19 mouse cellular contexts compared by ENCODE assay signal in genomic region chr4:62485450-62486161, GRCm38 (mm10). TPM values are rescaled to one million over a fixed set of nuclear protein-coding genes. Genes with fewer than 3 reads are reported as not detected.
DNase-seq lines count a peak whose midpoint lies in the region; ATAC-seq and TF ChIP-seq lines count a peak whose summit lies in the region.
"Had no signal": no experiment of that assay in that cellular context is flagged by ENCODE, and none has a peak within 500 bp of the region (broad histone marks: within the 10 kb centered on the region; RNA-seq: fewer than 3 reads in every experiment).

No protein-coding gene starts in this region.

- no peaks in the 10 kb centered on the region for H3K4me1 ChIP-seq in kidney, embryonic 14.5 days (ENCODE audit: control insufficient read depth, insufficient read depth, low read length)
- peaks cover 19% of the 10 kb centered on the region for H3K4me1 ChIP-seq in liver, embryonic 16.5 days (ENCODE audit: control insufficient read depth, low read depth, low read length)
- peaks cover 12% of the 10 kb centered on the region; the same call in 1 of the 2 replicates for H3K4me1 ChIP-seq in small intestine, adult 2 months (ENCODE audit: control insufficient read depth, insufficient read depth, insufficient read length, low read length)
- H3K4me1 ChIP-seq: midbrain, embryonic 15.5 days had no signal

- no peak overlapping the region for H3K27ac ChIP-seq in kidney, embryonic 14.5 days (ENCODE audit: low read depth, low read length)
- H3K27ac ChIP-seq in liver, embryonic 16.5 days (ENCODE audit: low read length), result peak overlapping the region; percentile 26; the same call in 1 of the 2 replicates
- H3K27ac ChIP-seq in small intestine, adult 2 months (ENCODE audit: insufficient read depth, low read depth, low read length), result peak overlapping the region; percentile 61
- H3K27ac ChIP-seq: embryonic facial prominence, embryonic 12.5 days; kidney, postnatal 0 days; left cerebral cortex, adult 2 months; midbrain, embryonic 15.5 days had no signal

- no peaks in the 10 kb centered on the region for H3K9me3 ChIP-seq in kidney, embryonic 14.5 days (ENCODE audit: control insufficient read depth, low read length)
- H3K9me3 ChIP-seq in liver, embryonic 16.5 days (replicated peaks; ENCODE audit: control insufficient read depth, low read length), result no peaks in the 10 kb centered on the region
- H3K9me3 ChIP-seq: embryonic facial prominence, embryonic 12.5 days; midbrain, embryonic 15.5 days had no signal

- no peak for TF ChIP-seq CTCF in small intestine, adult 2 months (IDR thresholded peaks at IDR 0.05; ENCODE audit: extremely low read depth, insufficient read length, insufficient replicate concordance, low read depth, low read length)

- H3K9ac ChIP-seq in kidney, embryonic 14.5 days (ENCODE audit: low read depth, low read length), result no peak overlapping the region
- no peak overlapping the region for H3K9ac ChIP-seq in liver, embryonic 16.5 days (ENCODE audit: low read depth, low read length)
- H3K9ac ChIP-seq: embryonic facial prominence, embryonic 12.5 days; midbrain, embryonic 15.5 days had no signal

- no peak overlapping the region for H3K4me2 ChIP-seq in kidney, embryonic 14.5 days (replicated peaks; ENCODE audit: low read depth, low read length)
- peak overlapping the region; percentile 18; the same call in 1 of the 2 replicates for H3K4me2 ChIP-seq in liver, embryonic 16.5 days (ENCODE audit: low read depth, low read length)
- H3K4me2 ChIP-seq: embryonic facial prominence, embryonic 12.5 days; midbrain, embryonic 15.5 days had no signal

- no peaks in the 10 kb centered on the region for H3K27me3 ChIP-seq in kidney, embryonic 14.5 days (ENCODE audit: control insufficient read depth, insufficient read depth, low read length)
- peaks cover 19% of the 10 kb centered on the region for H3K27me3 ChIP-seq in liver, embryonic 16.5 days (ENCODE audit: control insufficient read depth, insufficient read depth, low read depth, low read length)
- no peaks in the 10 kb centered on the region for H3K27me3 ChIP-seq in small intestine, adult 2 months (ENCODE audit: control insufficient read depth, insufficient read depth, low read length)
- H3K27me3 ChIP-seq: CH12.LX; midbrain, embryonic 15.5 days had no signal

- no peak for ATAC-seq in kidney, embryonic 14.5 days (ENCODE audit: low FRiP score, low TSS enrichment)
- ATAC-seq in erythroblast, adult 5-6 weeks (replicated peaks; ENCODE audit: low FRiP score, poor library complexity, severe bottlenecking), result peak; percentile 85
- ATAC-seq in liver, embryonic 16.5 days (ENCODE audit: low read depth), result peak; percentile 86
- ATAC-seq: forebrain, embryonic 16.5 days; hindbrain, embryonic 16.5 days; midbrain, embryonic 15.5 days had no signal

- 87% methylated on average over 8 of the region's 8 CpGs for WGBS in kidney, embryonic 14.5 days
- 61% methylated on average over 8 of the region's 8 CpGs for WGBS in liver, embryonic 16.5 days (ENCODE audit: insufficient replicate concordance)
- 48% methylated on average over 8 of the region's 8 CpGs for WGBS in small intestine, adult 2 months

- no peak overlapping the region for H3K4me3 ChIP-seq in kidney, embryonic 14.5 days (ENCODE audit: low read length)
- no peak overlapping the region for H3K4me3 ChIP-seq in liver, embryonic 16.5 days (ENCODE audit: low read depth, low read length)
- no peak overlapping the region for H3K4me3 ChIP-seq in small intestine, adult 2 months (ENCODE audit: low read depth, low read length)
- H3K4me3 ChIP-seq: embryonic facial prominence, embryonic 12.5 days; left cerebral cortex, adult 2 months; midbrain, embryonic 15.5 days had no signal

- peak; percentile 20 to 51 for DNase-seq in kidney, postnatal 25 days
- no peak for DNase-seq in right cerebral cortex, adult 18-20 months
- no peak for DNase-seq in thymus, postnatal 25 days
- DNase-seq in embryo, embryonic 11 days, result no peak
- DNase-seq: cerebellum, adult 9-10 months; gastrocnemius, postnatal 25 days; right cerebral cortex, postnatal 25 days had no signal

- no peak for TF ChIP-seq POLR2A in small intestine, adult 2 months (IDR thresholded peaks at IDR 0.05; ENCODE audit: low read depth, low read length)

- no peaks in the 10 kb centered on the region for H3K36me3 ChIP-seq in kidney, embryonic 14.5 days (ENCODE audit: control insufficient read depth, insufficient read depth, low read length)
- no peaks in the 10 kb centered on the region for H3K36me3 ChIP-seq in liver, embryonic 16.5 days (ENCODE audit: control insufficient read depth, insufficient read depth)
- peaks cover 26% of the 10 kb centered on the region for H3K36me3 ChIP-seq in small intestine, adult 2 months (ENCODE audit: control insufficient read depth, insufficient read depth, low read length)
- H3K36me3 ChIP-seq: embryonic facial prominence, embryonic 12.5 days; midbrain, embryonic 15.5 days had no signal

RNA-seq across cellular contexts. Expression of gene Bspry, which starts 5.8 kb away (rescaled TPM):
- 16.8 and 25.8 TPM in 2 replicates for polyA plus RNA-seq in kidney, embryonic 14.5 days (2014; fragmentation: Nextera tagmentation; extraction: Ambion mirVana)
- total RNA-seq in erythroblast, adult 5-6 weeks (2015; ENCODE audit: low replicate concordance), result not detected in 2 replicates
- total RNA-seq in erythroblast, adult 5-6 weeks (2017; ENCODE audit: low replicate concordance), result not detected in 2 replicates
- polyA plus RNA-seq in liver, embryonic 16.5 days (2015; fragmentation: Nextera tagmentation; extraction: Ambion mirVana), result 0.15 and 0.27 TPM in 2 replicates
- polyA plus RNA-seq in small intestine, adult 2 months (2012; rRNA removed), result 38.3 and 104 TPM in 2 replicates

RNA-seq across cellular contexts. Expression of gene Wdr31, which starts 14.9 kb away (rescaled TPM):
- 11.6 and 12.6 TPM in 2 replicates for polyA plus RNA-seq in kidney, embryonic 14.5 days (2014; fragmentation: Nextera tagmentation; extraction: Ambion mirVana)
- total RNA-seq in erythroblast, adult 5-6 weeks (2015; ENCODE audit: low replicate concordance), result 0.63 TPM in 1 of 2 replicates, not detected in the other
- total RNA-seq in erythroblast, adult 5-6 weeks (2017; ENCODE audit: low replicate concordance), result 0.42 TPM in 1 of 2 replicates, not detected in the other
- 0.48 and 0.70 TPM in 2 replicates for polyA plus RNA-seq in liver, embryonic 16.5 days (2015; fragmentation: Nextera tagmentation; extraction: Ambion mirVana)
- polyA plus RNA-seq in small intestine, adult 2 months (2012; rRNA removed), result 0.43 and 0.62 TPM in 2 replicates
- total RNA-seq: gastrocnemius, postnatal 25 days had no signal

RNA-seq across cellular contexts. Expression of gene Hdhd3, which starts 17.7 kb away (rescaled TPM):
- 16.4 and 16.8 TPM in 2 replicates for polyA plus RNA-seq in kidney, embryonic 14.5 days (2014; fragmentation: Nextera tagmentation; extraction: Ambion mirVana)
- total RNA-seq in erythroblast, adult 5-6 weeks (2015; ENCODE audit: low replicate concordance), result not detected in 2 replicates
- 1.0 TPM in 1 of 2 replicates, not detected in the other for total RNA-seq in erythroblast, adult 5-6 weeks (2017; ENCODE audit: low replicate concordance)
- polyA plus RNA-seq in liver, embryonic 16.5 days (2015; fragmentation: Nextera tagmentation; extraction: Ambion mirVana), result 9.0 and 9.5 TPM in 2 replicates
- polyA plus RNA-seq in small intestine, adult 2 months (2012; rRNA removed), result 63.6 and 68.4 TPM in 2 replicates
- total RNA-seq: neutrophil, adult 5-6 weeks had no signal

RNA-seq across cellular contexts. Expression of gene Alad, which starts 34.1 kb away (rescaled TPM):
- 107 and 108 TPM in 2 replicates for polyA plus RNA-seq in kidney, embryonic 14.5 days (2014; fragmentation: Nextera tagmentation; extraction: Ambion mirVana)
- total RNA-seq in erythroblast, adult 5-6 weeks (2015; ENCODE audit: low replicate concordance), result 105 and 125 TPM in 2 replicates
- total RNA-seq in erythroblast, adult 5-6 weeks (2017; ENCODE audit: low replicate concordance), result 81.9 and 128 TPM in 2 replicates
- 516 and 530 TPM in 2 replicates for polyA plus RNA-seq in liver, embryonic 16.5 days (2015; fragmentation: Nextera tagmentation; extraction: Ambion mirVana)
- polyA plus RNA-seq in small intestine, adult 2 months (2012; rRNA removed), result 110 and 142 TPM in 2 replicates

RNA-seq across cellular contexts. Expression of gene Pole3, which starts 39.3 kb away (rescaled TPM):
- 89.5 and 104 TPM in 2 replicates for polyA plus RNA-seq in kidney, embryonic 14.5 days (2014; fragmentation: Nextera tagmentation; extraction: Ambion mirVana)
- total RNA-seq in erythroblast, adult 5-6 weeks (2015; ENCODE audit: low replicate concordance), result 21.3 and 30.7 TPM in 2 replicates
- 14.1 and 17.3 TPM in 2 replicates for total RNA-seq in erythroblast, adult 5-6 weeks (2017; ENCODE audit: low replicate concordance)
- polyA plus RNA-seq in liver, embryonic 16.5 days (2015; fragmentation: Nextera tagmentation; extraction: Ambion mirVana), result 44.8 and 48.9 TPM in 2 replicates
- polyA plus RNA-seq in small intestine, adult 2 months (2012; rRNA removed), result 5.6 and 8.9 TPM in 2 replicates

Comparison
In these comparisons a context has a peak if more than half of its experiments do, and no peak if none do; other contexts are left out.
1. DNase-seq: peak in kidney, postnatal 25 days (2 of 2); none in right cerebral cortex, adult 18-20 months (single experiment), thymus, postnatal 25 days (single experiment) and embryo, embryonic 11 days (single experiment).
2. RNA of gene Bspry, which starts 5.8 kb away (polyA plus RNA-seq): 38.3 to 104 TPM in small intestine, adult 2 months and 16.8 to 25.8 TPM in kidney, embryonic 14.5 days; 0.15 to 0.27 TPM in liver, embryonic 16.5 days; every median in the first group is over 10 times any median in the second.